Mouse (Mus musculus) heart, postnatal 0 days (tissue): Measurements from ENCODE around the gene Hnf4a. TPM values are rescaled to one million over a fixed set of nuclear protein-coding genes. Genes with fewer than 3 reads are reported as not detected.
"Not testable (repeated sequence)": the region's sequence is repeated elsewhere in the genome, so short reads cannot be mapped to it uniquely, and the experiment has no call there.

Experiments used
- ATAC-seq: fragments of 200-750 bp; cut with Nextera tagmentation; 2 replicates; pipeline ENCODE4 v1.8.0; 2017; ENCODE audit warnings: low read depth, moderate number of reproducible peaks, moderate library complexity; ENCODE audit not compliant: insufficient read depth
- DNase-seq: peaks from one replicate; pipeline ENCODE4 v3.0.0-alpha.2; 2016; ENCODE audit warnings: low spot score
- H3K27ac ChIP-seq: fragments of 300-500 bp; sonication (generic); 2 replicates; pipeline ENCODE4 v1.5.1; 2014; ENCODE audit warnings: low read depth, mild to moderate bottlenecking
- H3K27me3 ChIP-seq: fragments of 300-500 bp; sonication (generic); 2 replicates; pipeline ENCODE4 v1.6.1; 2014; ENCODE audit warnings: low read length, mixed read lengths; ENCODE audit not compliant: control insufficient read depth, insufficient read depth
- H3K36me3 ChIP-seq: fragments of 300-500 bp; sonication (generic); replicated peaks from 2 replicates; pipeline ENCODE4 v1.6.1; 2014; ENCODE audit warnings: low read length, mixed read lengths; ENCODE audit not compliant: control insufficient read depth, insufficient read depth
- H3K4me1 ChIP-seq: fragments of 300-500 bp; sonication (generic); 2 replicates; pipeline ENCODE4 v1.6.1; 2014; ENCODE audit warnings: antibody characterized with exemption; ENCODE audit not compliant: control insufficient read depth, insufficient read depth
- H3K4me2 ChIP-seq: fragments of 300-500 bp; sonication (generic); 2 replicates; pipeline ENCODE4 v1.6.1; 2014; ENCODE audit warnings: low read depth, mild to moderate bottlenecking, low read length, moderate library complexity
- H3K4me3 ChIP-seq: fragments of 300-500 bp; sonication (generic); 2 replicates; pipeline ENCODE4 v1.5.1; 2014; ENCODE audit warnings: low read depth, low read length
- H3K9ac ChIP-seq: fragments of 300-500 bp; sonication (generic); replicated peaks from 2 replicates; pipeline ENCODE4 v1.6.1; 2014; ENCODE audit warnings: low read depth, low read length, mixed read lengths
- H3K9me3 ChIP-seq: fragments of 300-500 bp; sonication (generic); replicated peaks from 2 replicates; pipeline ENCODE4 v1.6.1; 2016; ENCODE audit warnings: low read length; ENCODE audit not compliant: control insufficient read depth
- CTCF ChIP-seq: IDR thresholded peaks from 2 replicates; pipeline ENCODE4 v1.5.1; 2016; ENCODE audit warnings: antibody characterized with exemption, control low read depth, low read depth
- EP300 ChIP-seq: IDR thresholded peaks from 2 replicates; pipeline ENCODE4 v1.6.1; 2016; ENCODE audit warnings: antibody characterized with exemption, low read depth
- WGBS: fragments of 180-500 bp; shearing (Covaris S2); extraction: QIAGEN DNeasy Blood & Tissue Kit; methylation state at CpG from one replicate; pipeline ENCODE4 v1.1.7; 2014; 5-methylcytosine and 5-hydroxymethylcytosine counted together
- polyA plus RNA-seq: library from polyadenylated mRNA; unstranded; fragments of >200 nt; fragmentation: Nextera tagmentation; extraction: Ambion mirVana; gene quantifications from 2 replicates; pipeline ENCODE4 v1.2.1, GENCODE M21; 2015
- total RNA-seq: library from RNA; depleted of rRNA; stranded (reverse); fragments of >200 nt; gene quantifications from 2 replicates; pipeline ENCODE4 v1.2.3, GENCODE M21; 2014; ENCODE audit warnings: low replicate concordance; rRNA removed

Hnf4a gene
- total RNA-seq (not detected in 2 replicates), polyA plus RNA-seq (not detected in 2 replicates)

DNA sequence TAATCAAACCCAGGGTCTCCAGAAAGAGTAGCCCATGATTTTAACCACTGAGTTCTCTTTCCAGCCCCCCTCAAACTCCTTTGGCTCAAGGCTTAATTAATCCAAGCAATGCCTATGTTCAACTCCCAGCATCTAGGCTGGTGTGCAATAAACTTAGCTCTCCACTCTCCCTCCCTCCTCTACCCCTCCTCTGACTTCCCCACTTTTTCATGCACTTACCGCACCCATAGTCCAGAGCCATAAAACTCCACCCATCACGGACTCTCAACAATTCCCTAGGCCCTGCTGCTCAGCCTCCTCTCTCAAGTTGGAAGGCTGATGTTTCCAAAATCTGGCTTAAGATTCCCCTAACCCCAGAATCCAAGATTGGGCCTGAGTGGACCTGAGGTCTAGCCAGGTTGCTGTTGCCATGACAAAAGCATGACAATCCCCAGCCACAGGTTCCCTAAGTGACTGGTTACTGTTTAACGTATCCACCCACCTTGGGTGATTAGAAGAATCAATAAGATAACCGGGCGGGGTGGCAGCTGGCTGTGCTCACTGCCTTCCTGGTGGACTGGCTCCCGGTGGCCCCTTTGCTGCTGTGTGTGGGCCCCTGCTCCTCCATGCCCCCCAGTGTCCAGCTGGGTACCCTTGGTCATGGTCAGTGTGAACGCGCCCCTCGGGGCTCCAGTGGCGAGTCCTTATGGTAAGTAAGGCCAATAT, at the start of gene Hnf4a:
Hnf4a (plus strand) TSS at position 509 of the 705 bp plus-strand sequence.
- Histone ChIP-seq H3K4me1 (no peaks in the 10 kb centered on the region), H3K27ac (no peak within 1 kb of the TSS), H3K4me3 (no peak within 1 kb of the TSS), H3K36me3 (no peaks in the 10 kb centered on the region), H3K9ac (no peak within 1 kb of the TSS), H3K27me3 (no peaks in the 10 kb centered on the region), H3K4me2 (no peak within 1 kb of the TSS), H3K9me3 (no peaks in the 10 kb centered on the region)
- TF ChIP-seq CTCF, result no peak
- no peak for TF ChIP-seq EP300
- 73% methylated on average over 10 of the region's 10 CpGs for WGBS
- DNase-seq (no peak), ATAC-seq (no peak)

DNA sequence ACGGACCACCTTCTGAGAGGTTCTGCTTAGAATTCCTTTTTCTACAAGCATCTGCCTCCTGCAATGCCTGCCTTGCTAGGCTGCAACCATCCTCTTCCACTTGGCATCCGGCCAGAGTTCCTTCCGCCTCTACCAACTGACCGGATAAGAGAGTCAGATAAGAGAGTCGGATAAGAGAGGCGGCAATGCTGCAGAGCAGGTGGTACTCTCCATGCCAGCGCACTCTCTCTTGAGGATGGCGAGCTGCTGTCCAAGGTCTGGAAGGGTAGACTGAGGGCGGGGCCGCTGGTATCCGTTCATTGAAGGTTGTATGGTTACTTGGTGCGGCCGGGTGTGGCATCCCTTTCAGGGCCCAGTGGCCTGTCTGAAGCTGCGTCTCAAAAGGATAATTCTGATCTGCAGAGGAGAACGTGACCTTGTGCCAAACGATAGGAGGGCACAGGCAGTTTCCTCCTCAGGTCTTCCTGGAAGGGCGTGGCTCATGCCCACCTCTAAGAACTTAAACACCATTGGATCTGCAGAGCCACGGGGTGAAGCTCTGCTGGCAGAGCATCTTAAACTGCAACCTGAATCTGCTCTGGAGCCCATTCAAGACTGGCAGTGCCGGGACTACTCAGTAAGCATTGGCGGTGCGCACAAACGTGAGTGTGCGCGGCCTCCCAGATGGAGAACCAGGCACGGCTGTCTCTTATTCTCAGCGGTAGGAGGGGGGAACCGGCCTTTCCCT, 47.9 kb upstream of the Hnf4a start:
- Histone ChIP-seq H3K9me3 (no peaks in the 10 kb centered on the region), H3K9ac (no peak overlapping the region), H3K27me3 (peaks cover 9% of the 10 kb centered on the region; the same call in 1 of the 2 replicates), H3K4me2 (peak overlapping the region; percentile 44), H3K27ac (no peak overlapping the region), H3K4me1 (peaks cover 17% of the 10 kb centered on the region), H3K36me3 (no peaks in the 10 kb centered on the region), H3K4me3 (0 out of 2 replicates have a peak overlapping the region, but pooled peaks have one; percentile 7)
- 29% methylated on average over 27 of the region's 27 CpGs for WGBS
- no peak for TF ChIP-seq CTCF
- TF ChIP-seq EP300, result no peak
- DNase-seq (no peak), ATAC-seq (no peak)

DNA sequence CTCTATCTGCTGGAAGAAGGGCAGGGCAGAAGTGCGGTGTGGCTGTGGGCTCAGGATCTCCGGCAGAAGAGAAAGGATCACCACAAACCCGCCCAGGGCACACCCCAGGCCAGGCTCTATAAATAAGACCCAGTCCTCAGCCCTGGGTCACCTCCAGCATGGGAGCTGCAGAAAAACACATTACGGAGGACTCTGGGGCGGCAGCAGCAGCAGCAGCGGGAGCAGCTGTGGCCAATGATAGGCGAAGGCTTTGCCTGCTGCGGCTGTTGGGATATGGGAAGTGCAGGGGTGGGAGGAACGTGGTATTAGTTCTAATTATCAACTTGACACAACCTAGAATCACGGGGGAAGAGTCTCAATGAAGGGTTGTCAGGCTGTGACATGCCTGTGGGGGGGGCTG, 47.2 kb upstream of the Hnf4a start:
- TF ChIP-seq CTCF, result no peak
- no peak for TF ChIP-seq EP300
- DNase-seq, result no peak
- peak overlapping the region; percentile 44 for H3K4me2 ChIP-seq
- H3K4me3 ChIP-seq, result 0 out of 2 replicates have a peak overlapping the region, but pooled peaks have one; percentile 7
- H3K27ac ChIP-seq, result no peak overlapping the region
- no peak overlapping the region for H3K9ac ChIP-seq
- H3K9me3 ChIP-seq, result no peaks in the 10 kb centered on the region
- WGBS, result 23% methylated on average over 10 of the region's 10 CpGs
- H3K27me3 ChIP-seq, result peaks cover 9% of the 10 kb centered on the region; the same call in 1 of the 2 replicates
- 0 out of 2 replicates have a peak, but pooled peaks have one; percentile 22 for ATAC-seq
- H3K4me1 ChIP-seq, result peaks cover 24% of the 10 kb centered on the region
- H3K36me3 ChIP-seq, result no peaks in the 10 kb centered on the region

DNA sequence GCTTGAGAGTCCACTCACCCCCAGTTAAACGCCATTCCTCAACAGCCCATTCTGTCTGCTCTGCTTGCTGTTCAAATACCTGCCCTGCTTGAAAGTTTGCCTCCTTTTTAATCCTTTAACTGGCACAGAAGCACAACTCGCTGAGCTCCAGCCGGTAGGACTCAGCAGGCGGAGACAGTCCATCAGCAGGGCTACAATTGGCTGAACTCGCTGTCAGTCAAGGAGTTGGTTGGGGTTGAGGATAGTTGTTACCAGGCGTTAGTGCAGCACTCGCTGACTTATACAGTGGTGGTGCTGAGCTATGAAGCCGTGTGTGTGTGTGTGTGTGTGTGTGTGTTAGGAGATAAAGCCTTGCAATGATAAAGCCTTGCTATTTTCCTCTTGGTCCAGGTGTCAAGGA, 46.0 kb upstream of the Hnf4a start:
- ATAC-seq (no peak), DNase-seq (no peak)
- Histone ChIP-seq H3K4me3 (no peak overlapping the region), H3K4me2 (no peak overlapping the region), H3K27me3 (peaks cover 9% of the 10 kb centered on the region; the same call in 1 of the 2 replicates), H3K36me3 (no peaks in the 10 kb centered on the region), H3K4me1 (peaks cover 33% of the 10 kb centered on the region), H3K27ac (no peak overlapping the region), H3K9ac (no peak overlapping the region), H3K9me3 (no peaks in the 10 kb centered on the region)
- 83% methylated on average over 8 of the region's 8 CpGs for WGBS
- no peak for TF ChIP-seq CTCF

DNA sequence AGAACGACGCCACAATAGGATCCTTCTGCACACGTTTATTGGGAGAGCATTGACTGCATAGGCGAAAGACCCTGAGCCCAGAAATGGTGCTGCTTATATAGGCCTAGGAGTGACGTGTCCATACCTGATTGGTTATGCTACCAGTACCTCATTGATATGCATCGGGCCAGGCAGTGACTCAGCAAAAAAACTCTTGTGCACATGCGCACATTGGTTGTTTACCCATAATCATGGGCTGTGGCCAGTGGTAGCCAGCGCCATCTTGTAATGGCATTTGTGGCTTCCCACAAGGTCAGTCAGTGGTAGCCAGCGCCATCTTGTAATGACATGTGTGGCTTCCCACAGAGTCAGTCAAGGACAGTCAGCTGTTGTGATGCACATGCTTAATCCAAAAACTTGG, 45.3 kb upstream of the Hnf4a start:
- not testable (repeated sequence) for H3K27ac ChIP-seq, H3K9me3 ChIP-seq, H3K9ac ChIP-seq, DNase-seq, H3K27me3 ChIP-seq, H3K36me3 ChIP-seq, H3K4me3 ChIP-seq, ATAC-seq, H3K4me2 ChIP-seq
- 92% methylated on average over 9 of the region's 9 CpGs for WGBS
- H3K4me1 ChIP-seq, result peaks cover 33% of the 10 kb centered on the region
